Mouse (Mus musculus): Measurements from ENCODE around the gene Gm21992. TPM values are rescaled to one million over a fixed set of nuclear protein-coding genes. Genes with fewer than 3 reads are reported as not detected.

Gene Gm21992
- polyA plus RNA-seq, 1 experiment from 2014 or later, result 21.5 TPM

DNA sequence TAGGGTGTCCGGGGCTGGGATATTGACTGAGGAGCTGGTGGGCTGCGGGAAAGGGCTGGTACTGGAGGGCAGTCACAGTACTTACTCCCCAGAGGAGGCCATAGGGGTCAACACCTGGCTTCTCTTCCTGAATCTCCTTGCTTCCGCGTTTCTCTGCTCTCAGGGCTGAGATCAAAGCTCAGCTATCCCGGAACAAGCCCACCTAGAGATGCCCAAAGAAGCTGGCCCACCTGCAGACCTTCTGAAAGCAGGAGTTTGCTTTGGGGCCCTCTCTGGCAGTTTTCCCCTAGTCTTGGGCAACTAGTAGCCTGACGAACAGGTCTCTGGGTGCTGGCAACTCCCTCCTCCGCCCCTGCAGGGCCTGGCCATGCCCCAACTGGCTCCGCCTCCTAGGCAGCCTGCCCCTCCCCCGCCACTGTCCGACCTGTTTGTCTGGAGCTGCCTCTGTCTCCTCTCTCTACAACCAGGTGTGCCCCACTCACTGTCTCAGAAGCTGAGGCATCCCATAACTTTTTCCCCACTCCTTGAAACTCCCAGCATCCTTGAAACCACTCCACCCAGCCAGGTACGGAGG is 90.7 kb downstream of the Gm21992 start:
- ATAC-seq (ENCODE audit: extremely low read depth, insufficient number of reproducible peaks, low FRiP score, low TSS enrichment), result no peak
- no peak overlapping the region for H3K4me3 ChIP-seq

DNA sequence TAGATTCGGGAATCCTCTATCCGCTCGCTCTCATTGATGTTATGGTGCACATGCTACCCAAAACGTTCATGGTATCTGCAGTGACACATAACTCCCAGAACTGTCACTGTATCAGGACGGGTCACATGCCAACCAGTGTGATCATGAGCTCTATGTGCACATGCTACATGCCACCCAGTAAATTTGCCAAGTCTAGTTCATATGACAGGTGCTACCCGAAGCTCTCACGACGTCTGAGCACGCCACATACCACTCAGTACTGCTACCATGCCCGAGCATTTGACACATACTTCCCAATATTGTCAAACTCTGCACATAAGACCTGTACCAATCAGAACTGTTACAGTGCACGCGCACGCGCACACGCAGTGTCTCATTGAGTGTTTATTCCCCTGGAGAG is 91.3 kb downstream of the Gm21992 start:
- no peak overlapping the region for H3K4me2 ChIP-seq
- no peak overlapping the region for H3K9ac ChIP-seq
- peaks cover 15% of the 10 kb centered on the region; the same call in 1 of the 2 replicates for H3K4me1 ChIP-seq
- no peaks in the 10 kb centered on the region for H3K36me3 ChIP-seq
- WGBS, result 79% methylated on average over 15 of the region's 15 CpGs
- no peaks in the 10 kb centered on the region for H3K9me3 ChIP-seq
- no peak overlapping the region for H3K4me3 ChIP-seq
- no peak for ATAC-seq (ENCODE audit: extremely low read depth, insufficient number of reproducible peaks, low FRiP score, low TSS enrichment)
- H3K27me3 ChIP-seq (replicated peaks), result peaks cover 74% of the 10 kb centered on the region
- H3K27ac ChIP-seq (replicated peaks), result no peak overlapping the region

More for the DNA sequence above, 90.7 kb downstream of the Gm21992 start:
- H3K4me1 ChIP-seq, result peaks cover 15% of the 10 kb centered on the region; the same call in 1 of the 2 replicates
- 15% methylated on average over 11 of the region's 11 CpGs for WGBS
- H3K36me3 ChIP-seq, result no peaks in the 10 kb centered on the region
- H3K27me3 ChIP-seq (replicated peaks), result peaks cover 67% of the 10 kb centered on the region
- H3K9me3 ChIP-seq, result no peaks in the 10 kb centered on the region
- no peak overlapping the region for H3K27ac ChIP-seq (replicated peaks)
- peak overlapping the region; percentile 24 for H3K4me2 ChIP-seq
- peak overlapping the region; percentile 30 for H3K9ac ChIP-seq

DNA sequence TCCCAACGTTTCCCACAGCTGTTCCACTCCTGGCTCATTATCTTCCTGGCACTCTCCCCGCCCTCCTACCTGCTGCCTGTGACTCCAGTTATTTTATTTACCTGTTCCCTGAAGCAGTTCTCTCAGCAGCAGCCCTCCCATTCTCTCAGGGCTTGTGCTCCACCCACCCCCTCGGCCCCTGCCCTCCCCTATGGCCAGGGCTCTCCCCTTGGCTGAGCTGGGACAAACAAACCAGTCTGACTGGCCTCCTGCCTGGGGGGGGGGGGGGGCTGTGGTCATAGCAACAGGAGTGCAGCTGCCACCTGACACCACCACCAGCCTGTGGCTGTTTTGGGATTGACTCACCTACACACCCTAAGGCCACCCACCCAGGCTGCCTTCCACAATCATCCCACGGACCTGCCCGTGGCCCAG is 92.1 kb downstream of the Gm21992 start:
- H3K4me2 ChIP-seq, result no peak overlapping the region
- peaks cover 81% of the 10 kb centered on the region for H3K27me3 ChIP-seq (replicated peaks)

DNA sequence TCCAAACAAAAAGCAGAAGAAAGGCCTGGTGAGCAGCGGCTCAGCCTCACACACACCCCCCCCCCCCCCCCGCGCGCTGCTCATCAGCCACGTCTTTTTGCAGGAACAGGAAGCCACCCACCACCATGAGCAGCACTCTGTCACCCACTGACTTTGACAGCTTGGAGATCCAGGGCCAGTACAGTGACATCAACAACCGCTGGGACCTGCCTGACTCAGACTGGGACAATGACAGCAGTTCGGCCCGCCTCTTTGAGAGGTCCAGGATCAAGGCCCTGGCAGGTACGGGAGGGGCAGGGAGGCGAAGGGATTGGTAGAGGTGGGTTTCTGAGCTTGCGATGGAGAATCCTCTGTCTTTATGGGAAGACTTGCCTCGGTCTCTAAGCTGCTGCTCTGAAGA is 92.7 kb downstream of the Gm21992 start:
- peaks cover 15% of the 10 kb centered on the region; the same call in 1 of the 2 replicates for H3K4me1 ChIP-seq
- H3K27ac ChIP-seq (replicated peaks), result no peak overlapping the region
- no peak overlapping the region for H3K9ac ChIP-seq
- peaks cover 88% of the 10 kb centered on the region for H3K27me3 ChIP-seq (replicated peaks)
- H3K36me3 ChIP-seq, result no peaks in the 10 kb centered on the region
- no peaks in the 10 kb centered on the region for H3K9me3 ChIP-seq
- no peak overlapping the region for H3K4me2 ChIP-seq
- 20% methylated on average over 12 of the region's 12 CpGs for WGBS
- ATAC-seq (ENCODE audit: extremely low read depth, insufficient number of reproducible peaks, low FRiP score, low TSS enrichment), result no peak
- H3K4me3 ChIP-seq, result no peak overlapping the region

More for the DNA sequence above, 92.1 kb downstream of the Gm21992 start:
- Histone ChIP-seq H3K4me1 (peaks cover 15% of the 10 kb centered on the region; the same call in 1 of the 2 replicates), H3K27ac (replicated peaks) (no peak overlapping the region), H3K9ac (no peak overlapping the region), H3K36me3 (no peaks in the 10 kb centered on the region), H3K9me3 (no peaks in the 10 kb centered on the region), H3K4me3 (no peak overlapping the region)
- WGBS, result 17% methylated on average over 5 of the region's 5 CpGs
- no peak for ATAC-seq (ENCODE audit: extremely low read depth, insufficient number of reproducible peaks, low FRiP score, low TSS enrichment)

DNA sequence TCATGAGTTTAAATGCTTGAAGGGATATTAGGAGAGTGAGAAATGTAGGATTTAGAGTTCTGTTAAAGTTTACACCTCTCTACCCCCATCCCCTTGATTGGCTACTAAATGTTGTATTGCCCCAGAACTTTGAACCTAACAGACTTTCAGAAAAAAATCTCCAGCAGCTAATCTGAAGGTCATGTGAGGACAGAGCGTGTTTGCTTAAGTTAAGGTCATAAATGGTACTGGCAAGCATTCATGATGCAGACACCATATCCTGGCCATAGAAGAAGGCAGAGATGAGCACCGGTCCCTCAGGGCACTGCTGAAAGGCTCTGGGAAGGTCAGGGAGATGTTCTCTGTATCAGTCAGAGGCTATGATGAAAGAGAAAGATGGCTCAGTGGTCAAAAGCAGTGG is 94.1 kb downstream of the Gm21992 start:
- no peak overlapping the region for H3K9ac ChIP-seq
- peaks cover 23% of the 10 kb centered on the region for H3K4me1 ChIP-seq
- no peak for ATAC-seq (ENCODE audit: extremely low read depth, insufficient number of reproducible peaks, low FRiP score, low TSS enrichment)
- no peaks in the 10 kb centered on the region for H3K9me3 ChIP-seq
- H3K4me3 ChIP-seq, result no peak overlapping the region
- peaks cover 97% of the 10 kb centered on the region for H3K27me3 ChIP-seq (replicated peaks)
- H3K27ac ChIP-seq (replicated peaks), result no peak overlapping the region
- H3K4me2 ChIP-seq, result no peak overlapping the region
- 91% methylated on average over 2 of the region's 2 CpGs for WGBS
- no peaks in the 10 kb centered on the region for H3K36me3 ChIP-seq

DNA sequence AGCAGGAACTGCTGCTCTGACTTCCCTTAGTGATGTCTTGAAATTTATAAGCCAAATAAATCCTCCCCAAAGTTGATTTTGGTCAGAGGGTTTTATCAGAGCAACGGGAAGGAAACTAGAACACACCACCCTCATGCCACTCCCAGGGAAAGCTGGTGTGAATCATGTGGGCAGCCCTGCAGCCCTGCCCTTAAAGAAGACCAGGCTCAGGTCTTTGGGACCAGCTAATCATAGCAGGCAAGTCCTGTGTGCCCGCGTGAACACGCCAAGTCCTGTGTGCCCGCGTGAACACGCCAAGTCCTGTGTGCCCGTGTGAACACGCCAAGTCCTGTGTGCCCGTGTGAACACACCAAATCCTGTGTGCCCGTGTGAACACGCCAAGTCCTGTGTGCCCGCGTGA is 94.7 kb downstream of the Gm21992 start:
- no peaks in the 10 kb centered on the region for H3K36me3 ChIP-seq
- H3K27me3 ChIP-seq (replicated peaks), result peaks cover 97% of the 10 kb centered on the region
- H3K4me3 ChIP-seq, result no peak overlapping the region
- ATAC-seq (ENCODE audit: extremely low read depth, insufficient number of reproducible peaks, low FRiP score, low TSS enrichment), result no peak
- 91% methylated on average over 14 of the region's 14 CpGs for WGBS
- no peaks in the 10 kb centered on the region for H3K9me3 ChIP-seq
- peaks cover 28% of the 10 kb centered on the region for H3K4me1 ChIP-seq
- H3K9ac ChIP-seq, result no peak overlapping the region
- no peak overlapping the region for H3K4me2 ChIP-seq
- H3K27ac ChIP-seq (replicated peaks), result no peak overlapping the region

DNA sequence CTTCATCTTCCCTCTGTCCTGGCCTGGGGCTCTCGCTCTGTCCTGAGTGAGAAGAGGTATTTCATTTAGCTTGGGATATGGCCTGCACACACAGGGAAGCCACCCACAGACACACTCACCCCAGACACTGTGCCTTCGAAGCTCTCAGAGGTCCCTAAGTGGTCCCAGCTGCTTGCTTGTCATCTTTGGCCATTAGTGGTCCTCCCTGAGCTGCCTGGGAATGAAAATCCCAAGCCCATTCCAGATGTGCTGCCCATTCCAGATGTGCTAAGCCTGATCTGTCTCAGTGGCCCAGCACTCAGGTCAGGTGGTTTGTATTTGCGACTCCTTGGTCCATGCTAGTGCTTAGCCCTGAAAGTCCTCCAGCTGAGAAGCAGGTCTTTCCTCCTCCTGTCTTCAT is 97.5 kb downstream of the Gm21992 start:
- Histone ChIP-seq H3K4me2 (no peak overlapping the region), H3K4me1 (peaks cover 21% of the 10 kb centered on the region), H3K9ac (no peak overlapping the region), H3K9me3 (no peaks in the 10 kb centered on the region), H3K4me3 (no peak overlapping the region), H3K27me3 (replicated peaks) (peaks cover 96% of the 10 kb centered on the region), H3K36me3 (no peaks in the 10 kb centered on the region), H3K27ac (replicated peaks) (no peak overlapping the region)
- no peak for ATAC-seq (ENCODE audit: extremely low read depth, insufficient number of reproducible peaks, low FRiP score, low TSS enrichment)
- 64% methylated on average over 3 of the region's 3 CpGs for WGBS

DNA sequence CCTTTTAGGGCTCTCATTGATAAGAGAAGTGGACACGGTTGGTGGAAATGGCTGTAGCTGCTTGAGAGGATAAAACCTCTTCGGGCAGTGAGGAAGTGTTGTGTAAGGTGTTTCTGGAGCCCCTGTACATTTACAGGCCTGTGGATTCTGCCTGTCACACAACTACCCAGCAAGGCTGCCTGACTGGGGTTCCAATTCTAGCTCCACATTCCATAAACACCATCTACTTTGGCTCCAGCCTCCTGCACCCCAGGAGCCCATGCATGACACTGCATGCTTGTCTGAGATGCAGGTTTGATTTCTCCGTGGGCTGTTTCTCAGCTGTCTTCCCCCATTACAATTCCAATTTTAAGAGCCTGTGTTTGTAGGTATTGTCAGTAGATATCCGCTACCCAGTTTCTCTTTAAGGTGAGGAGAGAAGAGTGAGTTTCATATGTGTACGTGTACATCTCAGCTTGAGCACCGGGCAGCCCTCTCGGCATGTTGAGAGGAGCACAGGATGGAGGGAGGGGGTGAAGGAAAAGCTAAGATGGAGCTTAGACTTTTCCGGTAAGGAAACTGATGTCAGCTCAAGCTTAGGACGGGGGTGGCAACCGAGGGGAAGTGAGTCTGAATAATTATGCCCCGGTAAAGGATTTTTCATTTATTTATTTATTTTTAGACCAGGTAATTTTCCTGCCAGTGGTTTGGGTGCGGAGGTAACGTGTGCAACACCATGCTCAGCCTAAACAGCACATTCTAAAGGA is 98.5 kb downstream of the Gm21992 start:
- no peak for ATAC-seq (ENCODE audit: extremely low read depth, insufficient number of reproducible peaks, low FRiP score, low TSS enrichment)
- WGBS, result 36% methylated on average over 13 of the region's 13 CpGs
- peak overlapping the region; percentile 93 for H3K4me2 ChIP-seq
- peaks cover 18% of the 10 kb centered on the region for H3K4me1 ChIP-seq
- no peaks in the 10 kb centered on the region for H3K36me3 ChIP-seq
- H3K9ac ChIP-seq, result peak overlapping the region; percentile 72; the same call in 1 of the 2 replicates
- H3K27me3 ChIP-seq (replicated peaks), result peaks cover 93% of the 10 kb centered on the region
- H3K4me3 ChIP-seq, result peak overlapping the region; percentile 62
- H3K9me3 ChIP-seq, result no peaks in the 10 kb centered on the region
- H3K27ac ChIP-seq (replicated peaks), result no peak overlapping the region

DNA sequence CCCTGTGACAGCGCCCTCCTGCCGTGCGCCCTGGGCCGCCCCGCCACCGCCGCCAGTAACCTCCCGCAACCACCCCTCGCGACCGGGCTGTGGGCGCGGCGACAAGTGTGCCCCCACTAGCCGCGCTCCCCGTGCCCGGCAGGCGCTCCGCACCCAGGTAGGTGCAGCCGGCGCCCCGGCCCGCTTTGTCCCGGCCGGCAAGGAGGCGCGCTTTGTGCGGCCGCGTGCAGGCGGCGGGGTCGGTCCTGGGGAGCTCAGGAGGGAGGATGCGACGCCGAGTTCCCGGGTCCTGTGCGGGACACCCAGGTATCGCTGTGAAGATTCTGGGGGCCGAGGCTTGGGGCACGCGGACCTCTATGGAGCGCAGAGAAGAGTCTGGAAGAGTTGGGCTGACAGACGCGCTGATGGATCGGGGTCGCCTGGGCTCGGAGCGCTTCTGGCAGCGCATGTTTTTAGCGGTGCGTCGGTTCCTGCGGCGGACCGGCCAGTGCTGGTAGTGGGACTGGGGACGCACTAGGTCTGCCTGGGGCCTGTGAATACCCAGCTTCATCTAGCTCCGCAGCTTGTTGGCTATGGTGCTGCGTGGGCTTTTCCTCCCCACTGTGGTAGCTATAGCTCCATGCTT is 99.1 kb downstream of the Gm21992 start:
- Histone ChIP-seq H3K9me3 (no peaks in the 10 kb centered on the region), H3K27me3 (replicated peaks) (peaks cover 89% of the 10 kb centered on the region), H3K4me3 (peak overlapping the region; percentile 62), H3K4me1 (peaks cover 18% of the 10 kb centered on the region), H3K9ac (peak overlapping the region; percentile 72), H3K27ac (replicated peaks) (no peak overlapping the region), H3K36me3 (no peaks in the 10 kb centered on the region), H3K4me2 (peak overlapping the region; percentile 93)
- WGBS, result under 1% methylated on average over 59 of the region's 60 CpGs
- ATAC-seq (ENCODE audit: extremely low read depth, insufficient number of reproducible peaks, low FRiP score, low TSS enrichment), result no peak

DNA sequence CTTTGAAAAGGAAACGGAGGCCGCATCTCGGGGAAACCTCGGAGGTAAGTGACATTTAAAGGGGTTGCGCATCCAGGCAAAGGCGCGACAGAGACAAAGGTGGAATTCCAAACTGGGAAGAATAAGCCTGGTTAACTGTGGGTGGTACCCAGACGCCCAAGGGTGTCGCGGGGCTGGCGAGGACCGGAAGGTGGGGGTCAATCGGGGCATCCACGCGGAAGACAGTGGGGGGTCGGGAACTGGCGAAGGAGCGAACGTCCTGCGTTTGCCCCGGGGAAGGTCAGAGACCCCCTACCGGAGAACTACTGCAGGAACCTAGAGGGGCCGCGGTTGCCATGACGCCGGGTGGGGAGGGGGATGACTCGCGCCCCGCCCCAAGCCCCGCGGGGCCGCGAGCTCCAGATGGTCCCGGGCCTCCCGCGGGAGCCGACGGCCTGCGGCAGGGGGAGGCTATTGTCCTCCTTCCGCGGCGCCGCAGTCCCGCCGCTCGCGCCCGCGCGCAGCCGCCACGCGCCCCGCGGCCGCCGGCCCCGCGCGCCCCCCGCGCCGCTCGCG is 99.7 kb downstream of the Gm21992 start:
- Histone ChIP-seq H3K9me3 (no peaks in the 10 kb centered on the region), H3K4me3 (peak overlapping the region; percentile 62), H3K4me2 (peak overlapping the region; percentile 93), H3K4me1 (peaks cover 18% of the 10 kb centered on the region), H3K9ac (peak overlapping the region; percentile 72), H3K27me3 (replicated peaks) (peaks cover 88% of the 10 kb centered on the region), H3K36me3 (no peaks in the 10 kb centered on the region), H3K27ac (replicated peaks) (no peak overlapping the region)
- ATAC-seq (ENCODE audit: extremely low read depth, insufficient number of reproducible peaks, low FRiP score, low TSS enrichment), result no peak
- WGBS, result under 1% methylated on average over 51 of the region's 65 CpGs

DNA sequence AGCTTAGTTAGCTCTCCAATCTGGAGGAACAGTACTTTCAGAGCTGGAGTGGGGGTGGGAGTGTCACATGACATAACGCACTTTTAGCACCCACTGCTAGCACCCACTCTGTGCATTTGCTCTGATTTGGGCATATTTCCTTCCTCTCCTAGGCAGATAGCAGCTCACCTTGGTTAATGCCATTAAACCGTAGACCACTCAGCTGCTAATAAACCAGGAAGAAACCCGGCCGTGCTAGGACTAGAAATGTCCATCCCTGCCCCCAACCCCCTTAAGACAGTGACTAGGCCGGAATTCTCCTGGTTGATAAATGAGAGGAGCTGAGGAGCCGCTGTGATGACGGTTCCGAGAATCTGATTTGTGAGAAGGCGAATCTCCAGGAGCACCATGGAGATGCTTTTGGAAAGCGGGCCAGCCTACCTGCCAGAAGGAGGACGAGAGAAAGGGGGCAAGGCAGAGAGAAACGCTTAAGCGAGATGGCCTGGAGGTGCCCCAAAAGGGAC is 100.3 kb downstream of the Gm21992 start, which contains the start of gene Sptbn2:
Sptbn2 (plus strand) TSS at position 70 of the 503 bp plus-strand sequence.
- no peaks in the 10 kb centered on the region for H3K9me3 ChIP-seq
- H3K4me3 ChIP-seq, result peak within 1 kb of the TSS; percentile 62
- H3K27ac ChIP-seq (replicated peaks), result no peak within 1 kb of the TSS
- H3K36me3 ChIP-seq, result no peaks in the 10 kb centered on the region
- no peak for ATAC-seq (ENCODE audit: extremely low read depth, insufficient number of reproducible peaks, low FRiP score, low TSS enrichment)
- WGBS, result 12% methylated on average over 13 of the region's 13 CpGs
- peak within 1 kb of the TSS; percentile 72 for H3K9ac ChIP-seq
- peaks cover 18% of the 10 kb centered on the region for H3K4me1 ChIP-seq
- peak within 1 kb of the TSS; percentile 93 for H3K4me2 ChIP-seq
- peaks cover 84% of the 10 kb centered on the region for H3K27me3 ChIP-seq (replicated peaks)
